Mouse (Mus musculus) hindbrain, embryonic 12.5 days (tissue): ENCODE measurements around the gene Myo1h. TPM values are rescaled to one million over a fixed set of nuclear protein-coding genes. Genes with fewer than 3 reads are reported as not detected.

ENCODE experiments used
- ATAC-seq: fragments of 200-750 bp; cut with Nextera tagmentation; 2 replicates; pipeline ENCODE4 v1.8.0; 2017; ENCODE audit warnings: moderate TSS enrichment; ENCODE audit not compliant: low FRiP score
- H3K27ac ChIP-seq: fragments of 300-500 bp; sonication (generic); 2 replicates; pipeline ENCODE4 v1.5.1; 2016; ENCODE audit warnings: mild to moderate bottlenecking
- H3K27me3 ChIP-seq: fragments of 300-500 bp; sonication (generic); 2 replicates; pipeline ENCODE4 v1.6.1; 2016; ENCODE audit warnings: mild to moderate bottlenecking
- H3K36me3 ChIP-seq: fragments of 300-500 bp; sonication (generic); 2 replicates; pipeline ENCODE4 v1.6.1; 2016; ENCODE audit warnings: mild to moderate bottlenecking
- H3K4me1 ChIP-seq: fragments of 300-500 bp; sonication (generic); 2 replicates; pipeline ENCODE4 v1.6.1; 2016
- H3K4me2 ChIP-seq: fragments of 300-500 bp; sonication (generic); replicated peaks from 2 replicates; pipeline ENCODE4 v1.6.1; 2016; ENCODE audit warnings: mild to moderate bottlenecking
- H3K4me3 ChIP-seq: fragments of 300-500 bp; sonication (generic); 2 replicates; pipeline ENCODE4 v1.5.1; 2016; ENCODE audit warnings: mild to moderate bottlenecking
- H3K9ac ChIP-seq: fragments of 300-500 bp; sonication (generic); 2 replicates; pipeline ENCODE4 v1.6.1; 2016; ENCODE audit warnings: mild to moderate bottlenecking, moderate library complexity
- H3K9me3 ChIP-seq: fragments of 300-500 bp; sonication (generic); replicated peaks from 2 replicates; pipeline ENCODE4 v1.6.1; 2016; ENCODE audit warnings: mild to moderate bottlenecking
- WGBS: fragments of 180-500 bp; shearing (Covaris S2); methylation state at CpG from one replicate; pipeline ENCODE4 v1.1.7; 2016; 5-methylcytosine and 5-hydroxymethylcytosine counted together
- polyA plus RNA-seq: library from polyadenylated mRNA; unstranded; fragments of >200 nt; fragmentation: Nextera tagmentation; extraction: Ambion mirVana; gene quantifications from 2 replicates; pipeline ENCODE4 v1.2.1, GENCODE M21; 2016

Myo1h gene
- polyA plus RNA-seq, 1 experiment from 2014 or later = 0.79 TPM

DNA sequence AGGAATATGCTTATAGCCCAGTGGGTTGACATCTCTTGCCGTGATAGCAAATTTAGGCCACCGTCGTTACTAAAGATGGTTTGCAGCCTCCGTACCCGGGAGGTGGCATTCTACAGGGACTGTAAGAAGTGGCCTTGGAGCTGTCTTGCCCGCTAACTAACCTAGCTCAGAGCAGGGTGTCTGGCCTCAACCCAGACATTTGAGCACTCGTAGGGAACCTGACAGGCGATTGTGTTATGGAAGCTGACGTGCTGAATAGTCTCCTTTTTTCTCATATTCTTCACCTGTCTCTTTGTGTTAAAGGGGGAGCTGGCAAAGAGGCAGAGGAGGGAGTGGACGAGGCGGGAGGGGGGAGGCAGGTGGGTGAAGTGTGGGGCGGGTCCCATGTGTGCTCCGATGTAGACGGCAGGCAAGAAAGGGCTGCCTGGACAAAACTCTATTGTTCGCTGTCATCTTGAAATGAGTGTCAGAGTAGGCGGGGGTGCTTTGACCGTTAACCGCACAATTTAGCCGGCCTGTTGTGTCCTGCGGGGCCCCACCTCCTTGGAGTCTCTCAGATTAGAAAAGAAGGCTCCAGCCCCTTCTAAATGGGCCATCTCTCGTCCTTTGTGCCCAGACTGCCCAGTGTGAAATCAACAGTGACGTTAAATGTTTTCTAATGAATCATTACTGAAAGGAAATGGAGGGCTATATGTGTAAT, 10.3 kb downstream of the Myo1h start:
- peaks cover 80% of the 10 kb centered on the region for H3K27me3 ChIP-seq
- no peaks in the 10 kb centered on the region for H3K36me3 ChIP-seq
- no peak overlapping the region for H3K9ac ChIP-seq
- peak overlapping the region; percentile 53 for H3K27ac ChIP-seq
- H3K9me3 ChIP-seq = no peaks in the 10 kb centered on the region
- H3K4me2 ChIP-seq = peak overlapping the region; percentile 9; the same call in 1 of the 2 replicates
- peak; percentile 76 for ATAC-seq
- H3K4me3 ChIP-seq = no peak overlapping the region
- WGBS = 31% methylated on average over 22 of the region's 22 CpGs
- H3K4me1 ChIP-seq = peaks cover 29% of the 10 kb centered on the region

DNA sequence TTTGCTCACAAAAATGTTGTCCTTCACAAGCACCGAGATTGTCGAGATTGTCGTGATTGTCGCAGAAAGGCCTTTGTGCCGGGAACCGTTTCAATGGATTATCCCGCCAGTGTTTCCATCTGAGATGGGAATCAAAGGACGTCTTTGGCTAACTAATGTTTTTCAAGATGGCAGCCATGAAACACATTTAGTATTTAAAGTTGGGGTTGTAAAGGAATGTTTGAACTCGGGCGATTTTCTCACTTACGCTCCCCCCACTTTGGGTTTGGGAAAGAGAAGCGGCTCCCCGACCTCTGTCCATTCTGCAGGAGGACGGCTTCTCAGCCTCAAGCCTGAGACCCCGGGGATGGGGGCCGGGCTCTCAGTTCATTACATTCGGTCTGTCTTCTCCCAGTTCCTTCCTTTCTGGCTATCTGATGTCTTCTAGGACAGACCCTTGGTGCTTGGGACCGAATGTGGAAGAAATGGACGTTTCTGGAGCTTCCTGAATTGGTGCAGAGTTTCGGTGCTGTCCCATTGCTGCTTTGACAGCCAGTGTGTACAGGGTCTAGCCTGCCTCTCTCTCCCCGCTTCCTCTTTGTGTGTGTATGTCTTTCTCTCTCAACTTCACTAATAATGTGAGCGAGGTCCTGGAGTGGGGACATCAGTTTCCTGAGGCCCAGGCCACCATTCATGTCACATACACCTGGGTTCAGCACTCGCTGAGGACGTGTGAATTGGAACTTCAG, 11.1 kb downstream of the Myo1h start:
- no peak for ATAC-seq
- H3K36me3 ChIP-seq = no peaks in the 10 kb centered on the region
- no peak overlapping the region for H3K9ac ChIP-seq
- no peaks in the 10 kb centered on the region for H3K9me3 ChIP-seq
- peak overlapping the region; percentile 9; the same call in 1 of the 2 replicates for H3K4me2 ChIP-seq
- peaks cover 81% of the 10 kb centered on the region for H3K27me3 ChIP-seq
- no peak overlapping the region for H3K4me3 ChIP-seq
- no peak overlapping the region for H3K27ac ChIP-seq
- H3K4me1 ChIP-seq = peaks cover 29% of the 10 kb centered on the region
- WGBS = 50% methylated on average over 24 of the region's 24 CpGs

DNA sequence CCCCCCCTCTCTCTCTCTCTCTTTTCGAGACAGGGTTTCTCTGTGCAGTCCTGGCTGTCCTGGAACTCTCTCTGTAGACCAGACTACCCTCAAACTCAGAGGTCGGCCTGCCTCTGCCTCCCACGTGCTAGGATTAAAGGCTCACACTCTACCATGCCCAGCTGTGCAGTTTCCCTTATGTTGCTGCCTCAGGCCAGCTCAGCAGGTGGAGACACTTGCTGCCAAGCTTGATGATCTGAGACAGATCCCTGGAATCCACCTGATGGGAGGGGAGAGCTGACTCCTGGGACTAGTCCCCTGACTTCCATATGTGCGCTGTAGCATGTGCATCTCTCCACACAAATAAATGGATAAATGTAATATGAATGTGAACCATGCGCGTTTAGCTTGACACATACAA, 14.2 kb downstream of the Myo1h start:
- Histone ChIP-seq H3K9me3 (no peaks in the 10 kb centered on the region), H3K4me1 (peaks cover 20% of the 10 kb centered on the region), H3K4me2 (no peak overlapping the region), H3K27me3 (peaks cover 82% of the 10 kb centered on the region), H3K9ac (no peak overlapping the region), H3K27ac (no peak overlapping the region), H3K4me3 (no peak overlapping the region), H3K36me3 (no peaks in the 10 kb centered on the region)
- 79% methylated on average over 6 of the region's 6 CpGs for WGBS
- ATAC-seq = no peak

DNA sequence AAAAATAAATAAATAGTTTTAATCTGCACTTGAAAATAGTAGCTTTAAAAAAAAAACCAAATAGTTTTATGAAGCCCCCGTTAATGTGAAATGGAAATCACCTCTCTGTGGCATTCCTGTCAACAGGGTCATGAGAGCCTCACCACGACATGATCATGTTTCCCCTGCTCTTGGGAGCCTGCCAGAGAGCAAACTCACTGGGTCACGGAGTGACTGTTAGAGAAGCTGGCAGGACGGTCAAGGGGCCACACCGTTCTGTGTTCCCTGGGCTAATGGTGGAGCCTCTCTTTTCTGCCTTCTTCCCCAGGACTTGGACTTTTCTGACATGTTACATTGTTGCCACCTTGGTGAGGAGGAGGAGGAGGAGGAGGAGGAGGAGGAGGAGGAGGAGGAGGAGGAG, 17.5 kb downstream of the Myo1h start:
- WGBS = 64% methylated on average over 5 of the region's 5 CpGs
- no peak overlapping the region for H3K4me3 ChIP-seq
- no peak overlapping the region for H3K4me2 ChIP-seq
- H3K36me3 ChIP-seq = no peaks in the 10 kb centered on the region
- no peaks in the 10 kb centered on the region for H3K4me1 ChIP-seq
- no peak for ATAC-seq
- H3K9me3 ChIP-seq = no peaks in the 10 kb centered on the region
- H3K9ac ChIP-seq = no peak overlapping the region
- no peak overlapping the region for H3K27ac ChIP-seq
- H3K27me3 ChIP-seq = peaks cover 91% of the 10 kb centered on the region

DNA sequence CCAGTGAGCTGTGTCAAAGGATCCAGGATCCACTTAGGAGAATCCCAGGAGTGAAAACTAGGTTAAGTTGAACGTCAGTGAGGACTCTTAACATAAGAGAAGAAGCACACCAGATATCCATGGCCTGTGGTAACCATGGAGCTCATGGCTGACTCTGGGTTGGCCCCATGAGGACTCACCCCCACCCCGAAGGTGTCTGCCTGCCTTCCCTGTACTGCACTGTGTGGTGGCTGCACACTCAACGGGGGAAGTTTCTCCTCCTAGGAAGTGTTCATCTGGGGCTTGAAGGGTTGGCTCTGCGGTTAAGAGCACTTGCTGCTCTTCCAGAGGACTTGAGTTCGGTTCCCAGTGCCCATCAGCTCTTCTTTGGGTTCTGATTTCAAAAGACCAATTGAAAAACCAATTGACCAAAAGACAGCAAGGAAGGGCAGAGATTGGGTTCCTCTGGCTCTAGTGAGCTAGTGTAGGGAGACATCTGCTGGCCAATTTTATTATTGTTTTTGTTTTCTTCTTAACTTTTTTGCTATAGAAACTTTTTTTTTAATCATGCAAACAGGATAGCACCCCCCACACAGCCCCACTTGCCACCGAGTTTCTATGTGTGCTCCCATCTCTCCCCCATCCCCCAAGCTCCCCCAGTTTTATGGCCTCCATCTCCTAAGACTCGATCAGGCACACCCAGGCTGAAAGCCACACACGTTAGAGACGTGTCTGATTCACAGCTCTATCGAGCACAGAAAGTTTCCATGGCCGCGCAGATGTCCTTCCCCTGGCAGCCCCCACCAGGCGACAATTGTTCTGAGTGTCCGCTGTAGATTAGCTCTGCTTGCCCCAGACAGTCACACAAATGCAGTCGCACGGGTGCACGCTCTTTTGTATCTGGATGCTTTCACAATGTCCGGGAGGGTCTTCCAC, 20.1 kb downstream of the Myo1h start:
- 0 out of 2 replicates have a peak, but pooled peaks have one; percentile 32 for ATAC-seq
- peaks cover 74% of the 10 kb centered on the region for H3K27me3 ChIP-seq
- no peak overlapping the region for H3K9ac ChIP-seq
- no peaks in the 10 kb centered on the region for H3K36me3 ChIP-seq
- H3K4me3 ChIP-seq = no peak overlapping the region
- H3K4me2 ChIP-seq = 0 out of 2 replicates have a peak overlapping the region, but pooled peaks have one; percentile 21
- no peaks in the 10 kb centered on the region for H3K9me3 ChIP-seq
- WGBS = 42% methylated on average over 18 of the region's 18 CpGs
- H3K4me1 ChIP-seq = no peaks in the 10 kb centered on the region
- no peak overlapping the region for H3K27ac ChIP-seq

GRCm38 (mm10) chr5:114309680-114310036, 20.7 kb downstream of the Myo1h start:
- 57% methylated on average over 11 of the region's 11 CpGs for WGBS
- Histone ChIP-seq H3K9ac (no peak overlapping the region), H3K27me3 (peaks cover 71% of the 10 kb centered on the region), H3K4me3 (no peak overlapping the region), H3K9me3 (no peaks in the 10 kb centered on the region), H3K27ac (no peak overlapping the region), H3K36me3 (no peaks in the 10 kb centered on the region), H3K4me1 (no peaks in the 10 kb centered on the region), H3K4me2 (0 out of 2 replicates have a peak overlapping the region, but pooled peaks have one; percentile 21)
- ATAC-seq = no peak

- WGBS = 67% methylated on average over 25 of the region's 25 CpGs
- H3K4me1 ChIP-seq = peaks cover 7% of the 10 kb centered on the region; the same call in 1 of the 2 replicates
- no peaks in the 10 kb centered on the region for H3K9me3 ChIP-seq
- no peak overlapping the region for H3K4me3 ChIP-seq
- peak overlapping the region; percentile 30; the same call in 1 of the 2 replicates for H3K4me2 ChIP-seq
- H3K36me3 ChIP-seq = no peaks in the 10 kb centered on the region
- no peaks in the 10 kb centered on the region for H3K27me3 ChIP-seq
- no peak for ATAC-seq
- H3K9ac ChIP-seq = no peak overlapping the region
- H3K27ac ChIP-seq = no peak overlapping the region
These were observed 34.3 kb downstream of the Myo1h start for GRCm38 (mm10) chr5:114323105-114323790.

DNA sequence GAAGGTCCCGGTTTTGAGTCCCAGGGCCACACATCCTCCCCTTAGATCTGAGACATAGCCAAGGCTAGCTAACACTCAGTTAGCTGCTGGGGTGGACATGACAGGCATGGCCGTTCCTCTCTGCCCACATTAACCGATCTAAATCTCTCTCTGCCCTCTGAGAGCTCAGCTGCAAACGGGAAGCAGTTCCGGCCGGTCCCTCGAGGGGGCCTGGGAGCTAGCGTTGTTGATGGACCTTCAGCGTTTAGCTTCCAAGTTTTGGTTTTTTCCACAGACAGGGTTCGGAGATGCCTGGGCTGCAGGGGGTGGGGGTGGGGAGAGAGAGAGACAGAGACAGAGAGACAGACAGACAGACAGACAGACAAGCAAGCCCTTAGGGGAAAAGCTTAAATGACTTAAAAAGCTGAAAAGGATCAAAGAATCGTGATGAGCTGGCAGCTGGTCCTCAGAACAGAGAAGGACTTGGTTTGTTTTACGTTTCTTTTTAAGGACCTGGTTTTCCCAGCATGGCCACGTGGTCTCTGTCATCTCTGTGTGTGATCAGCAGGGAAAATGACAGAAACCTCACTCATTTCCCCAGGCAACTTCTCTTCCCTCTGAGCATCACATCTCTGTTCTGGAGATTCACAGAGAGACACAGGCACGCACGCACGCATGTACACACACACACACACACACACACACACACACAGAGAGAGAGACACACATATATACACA, 35.0 kb downstream of the Myo1h start:
- 0 out of 2 replicates have a peak overlapping the region, but pooled peaks have one; percentile 27 for H3K9ac ChIP-seq
- 24% methylated on average over 16 of the region's 16 CpGs for WGBS
- no peak for ATAC-seq
- peak overlapping the region; percentile 30; the same call in 1 of the 2 replicates for H3K4me2 ChIP-seq
- H3K4me1 ChIP-seq = peaks cover 7% of the 10 kb centered on the region; the same call in 1 of the 2 replicates
- H3K36me3 ChIP-seq = no peaks in the 10 kb centered on the region
- H3K27me3 ChIP-seq = no peaks in the 10 kb centered on the region
- no peak overlapping the region for H3K4me3 ChIP-seq
- no peak overlapping the region for H3K27ac ChIP-seq
- H3K9me3 ChIP-seq = no peaks in the 10 kb centered on the region

GRCm38 (mm10) chr5:114342996-114343395, 54.0 kb downstream of the Myo1h start:
- H3K36me3 ChIP-seq = no peaks in the 10 kb centered on the region
- H3K4me2 ChIP-seq = no peak overlapping the region
- no peak overlapping the region for H3K27ac ChIP-seq
- 0 out of 2 replicates have a peak, but pooled peaks cover 5% of the 10 kb centered on the region for H3K27me3 ChIP-seq
- no peaks in the 10 kb centered on the region for H3K9me3 ChIP-seq
- H3K4me1 ChIP-seq = no peaks in the 10 kb centered on the region
- no peak overlapping the region for H3K9ac ChIP-seq
- 79% methylated on average over 5 of the region's 5 CpGs for WGBS
- H3K4me3 ChIP-seq = no peak overlapping the region
- ATAC-seq = no peak

GRCm38 (mm10) chr5:114343612-114344011, 54.6 kb downstream of the Myo1h start:
- no peak for ATAC-seq
- H3K36me3 ChIP-seq = no peaks in the 10 kb centered on the region
- no peak overlapping the region for H3K4me3 ChIP-seq
- no peak overlapping the region for H3K9ac ChIP-seq
- no peaks in the 10 kb centered on the region for H3K4me1 ChIP-seq
- H3K4me2 ChIP-seq = no peak overlapping the region
- WGBS = 88% methylated on average over 7 of the region's 7 CpGs
- H3K9me3 ChIP-seq = no peaks in the 10 kb centered on the region
- H3K27ac ChIP-seq = no peak overlapping the region
- H3K27me3 ChIP-seq = 0 out of 2 replicates have a peak, but pooled peaks cover 5% of the 10 kb centered on the region

DNA sequence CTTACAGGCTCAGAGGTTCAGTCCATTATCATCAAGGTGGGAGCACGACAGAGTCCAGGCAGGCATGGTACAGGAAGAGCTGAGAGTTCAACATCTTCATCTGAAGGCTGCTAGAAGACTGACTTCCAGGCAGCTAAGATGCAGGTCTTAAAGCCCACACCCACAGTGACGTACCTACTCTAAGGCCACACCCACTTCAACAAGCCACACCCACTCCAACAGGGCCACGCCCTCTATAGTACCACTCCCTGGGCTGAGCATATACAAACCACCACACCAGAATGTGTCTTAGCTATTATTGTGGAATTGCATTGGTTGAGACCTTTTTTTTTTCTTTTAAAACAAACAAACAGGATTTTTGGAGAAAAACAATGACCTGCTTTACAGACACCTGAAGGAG, 56.6 kb downstream of the Myo1h start:
- H3K27ac ChIP-seq = no peak overlapping the region
- H3K4me1 ChIP-seq = no peaks in the 10 kb centered on the region
- no peak overlapping the region for H3K9ac ChIP-seq
- H3K4me3 ChIP-seq = no peak overlapping the region
- no peak for ATAC-seq
- no peaks in the 10 kb centered on the region for H3K27me3 ChIP-seq
- 52% methylated on average over 3 of the region's 3 CpGs for WGBS
- no peaks in the 10 kb centered on the region for H3K36me3 ChIP-seq
- H3K4me2 ChIP-seq = no peak overlapping the region
- H3K9me3 ChIP-seq = no peaks in the 10 kb centered on the region
